Mouse (Mus musculus) embryonic facial prominence, embryonic 12.5 days (tissue): ENCODE measurements around the gene Mtx2. TPM values are rescaled to one million over a fixed set of nuclear protein-coding genes. Genes with fewer than 3 reads are reported as not detected.
A peak's percentile ranks its signal among the peaks of the same experiment; 100 is the strongest.

Experiments used
- ATAC-seq: fragments of 200-750 bp; cut with Nextera tagmentation; 2 replicates; pipeline ENCODE4 v1.8.0; 2017; ENCODE audit not compliant: insufficient number of reproducible peaks, insufficient read depth, low FRiP score, low TSS enrichment
- H3K27ac ChIP-seq: fragments of 300-500 bp; sonication (generic); 2 replicates; pipeline ENCODE4 v1.5.1; 2016; ENCODE audit warnings: mild to moderate bottlenecking
- H3K27me3 ChIP-seq: fragments of 300-500 bp; sonication (generic); 2 replicates; pipeline ENCODE4 v1.6.1; 2016; ENCODE audit warnings: mild to moderate bottlenecking, moderate library complexity
- H3K36me3 ChIP-seq: fragments of 300-500 bp; sonication (generic); 2 replicates; pipeline ENCODE4 v1.6.1; 2016; ENCODE audit warnings: mild to moderate bottlenecking
- H3K4me1 ChIP-seq: fragments of 300-500 bp; sonication (generic); 2 replicates; pipeline ENCODE4 v1.6.1; 2016
- H3K4me2 ChIP-seq: fragments of 300-500 bp; sonication (generic); replicated peaks from 2 replicates; pipeline ENCODE4 v1.6.1; 2016; ENCODE audit warnings: mild to moderate bottlenecking, moderate library complexity
- H3K4me3 ChIP-seq: fragments of 300-500 bp; sonication (generic); 2 replicates; pipeline ENCODE4 v1.5.1; 2016; ENCODE audit warnings: mild to moderate bottlenecking
- H3K9ac ChIP-seq: fragments of 300-500 bp; sonication (generic); 2 replicates; pipeline ENCODE4 v1.6.1; 2016; ENCODE audit warnings: mild to moderate bottlenecking, moderate library complexity
- H3K9me3 ChIP-seq: fragments of 300-500 bp; sonication (generic); 2 replicates; pipeline ENCODE4 v1.6.1; 2016; ENCODE audit warnings: mild to moderate bottlenecking, moderate library complexity
- WGBS: fragments of 180-500 bp; shearing (Covaris S2); methylation state at CpG from one replicate; pipeline ENCODE4 v1.1.7; 2016; 5-methylcytosine and 5-hydroxymethylcytosine counted together
- polyA plus RNA-seq: library from polyadenylated mRNA; unstranded; fragments of >200 nt; fragmentation: Nextera tagmentation; extraction: Ambion mirVana; gene quantifications from 2 replicates; pipeline ENCODE4 v1.2.1, GENCODE M21; 2016

The Mtx2 gene
- polyA plus RNA-seq, 1 experiment from 2014 or later: 129 TPM

DNA sequence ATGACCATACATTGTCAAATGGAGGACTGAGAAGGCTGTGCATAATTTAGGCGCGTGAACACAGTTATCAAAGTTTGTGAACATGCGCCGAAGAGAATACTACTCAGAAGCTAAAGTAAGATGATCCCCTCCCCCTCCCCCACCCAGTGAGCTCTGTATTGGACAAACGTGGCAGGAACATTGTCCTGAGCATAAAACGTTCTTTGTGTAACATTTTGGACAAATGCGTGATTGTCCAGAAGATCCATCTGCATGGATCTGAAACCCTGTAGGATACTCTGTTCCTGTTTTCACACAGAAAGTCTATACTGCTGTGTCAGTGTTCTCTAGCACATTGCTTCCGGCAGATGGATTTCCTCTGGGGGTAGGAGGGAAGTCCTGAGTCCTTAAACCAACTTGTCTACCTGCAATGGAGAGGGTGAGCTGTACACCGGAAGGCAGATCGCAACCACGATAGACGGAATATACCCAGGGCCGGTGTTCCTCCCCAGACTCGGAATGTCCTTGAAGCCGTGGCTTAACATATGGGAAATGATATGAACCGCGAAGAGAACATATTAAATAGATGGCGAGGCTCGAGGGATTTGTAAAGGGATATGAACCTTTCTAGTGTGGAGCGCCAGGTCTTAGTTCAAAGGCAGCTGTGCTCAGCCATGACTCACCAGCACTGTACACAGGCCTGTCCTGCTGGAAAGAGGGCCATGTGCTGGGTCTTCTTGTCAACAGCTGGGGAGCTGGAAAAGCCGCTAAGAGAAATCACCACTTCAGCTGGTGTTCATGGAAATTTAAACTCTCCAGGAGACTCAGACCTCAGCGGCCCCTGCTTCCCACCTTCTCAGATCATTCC, 100.6 kb downstream of the Mtx2 start:
- Histone ChIP-seq H3K27me3 (no peaks in the 10 kb centered on the region), H3K27ac (no peak overlapping the region), H3K36me3 (no peaks in the 10 kb centered on the region), H3K4me3 (no peak overlapping the region), H3K9ac (no peak overlapping the region), H3K4me1 (peaks cover 19% of the 10 kb centered on the region; the same call in 1 of the 2 replicates), H3K9me3 (no peaks in the 10 kb centered on the region), H3K4me2 (no peak overlapping the region)
- ATAC-seq: peak; percentile 52; the same call in 1 of the 2 replicates
- WGBS: 69% methylated on average over 22 of the region's 22 CpGs

Other genes with a start within 250 kb of the Mtx2 start
- gene Lnpk, start 246.4 kb upstream of the Mtx2 start, polyA plus RNA-seq: 40.0 and 40.1 TPM in 2 replicates
- gene Evx2, start 166.2 kb upstream of the Mtx2 start, polyA plus RNA-seq: 0.06 TPM in 1 of 2 replicates, not detected in the other
- gene Hoxd13, start 157.5 kb upstream of the Mtx2 start, polyA plus RNA-seq: not detected in 2 replicates
- gene Hoxd12, start 150.8 kb upstream of the Mtx2 start, polyA plus RNA-seq: 0.11 TPM in 1 of 2 replicates, not detected in the other
- gene Hoxd11, start 146.2 kb upstream of the Mtx2 start, polyA plus RNA-seq: not detected in 2 replicates
- not detected in 2 replicates for gene Hoxd10, start 133.9 kb upstream of the Mtx2 start, polyA plus RNA-seq
- 0.37 and 0.72 TPM in 2 replicates for gene Hoxd9, start 128.1 kb upstream of the Mtx2 start, polyA plus RNA-seq
- 1.6 and 2.6 TPM in 2 replicates for gene Hoxd8, start 121.2 kb upstream of the Mtx2 start, polyA plus RNA-seq
- gene Hoxd3, start 113.9 kb upstream of the Mtx2 start, polyA plus RNA-seq: 1.5 and 2.4 TPM in 2 replicates
- gene Hoxd4, start 113.9 kb upstream of the Mtx2 start, polyA plus RNA-seq: 0.14 and 0.25 TPM in 2 replicates
- gene Gm28230, start 99.1 kb upstream of the Mtx2 start, polyA plus RNA-seq: 0.13 TPM in 1 of 2 replicates, not detected in the other
- gene Hoxd1, start 62.8 kb upstream of the Mtx2 start, polyA plus RNA-seq: 11.8 and 11.9 TPM in 2 replicates